Mouse (Mus musculus): ENCODE results near the gene Zfp961.
"Not testable (repeated sequence)": the region's sequence is repeated elsewhere in the genome, so short reads cannot be mapped to it uniquely, and the experiment has no call there.

The Zfp961 gene

GRCm38 (mm10) chr8:71950482-71951221, at the start of gene Zfp961:
Gene Zfp961, plus strand, starts transcription at chr8:71951038.
- DNase-seq (ENCODE audit: low read depth), result peak; percentile 100

GRCm38 (mm10) chr8:71903084-71903483, 47.8 kb upstream of the Zfp961 start:
- DNase-seq (ENCODE audit: low read depth), result not testable (repeated sequence)

- DNase-seq (ENCODE audit: low read depth), result no peak
Observed at GRCm38 (mm10) chr8:71906809-71907208, 44.0 kb upstream of the Zfp961 start.

DNA sequence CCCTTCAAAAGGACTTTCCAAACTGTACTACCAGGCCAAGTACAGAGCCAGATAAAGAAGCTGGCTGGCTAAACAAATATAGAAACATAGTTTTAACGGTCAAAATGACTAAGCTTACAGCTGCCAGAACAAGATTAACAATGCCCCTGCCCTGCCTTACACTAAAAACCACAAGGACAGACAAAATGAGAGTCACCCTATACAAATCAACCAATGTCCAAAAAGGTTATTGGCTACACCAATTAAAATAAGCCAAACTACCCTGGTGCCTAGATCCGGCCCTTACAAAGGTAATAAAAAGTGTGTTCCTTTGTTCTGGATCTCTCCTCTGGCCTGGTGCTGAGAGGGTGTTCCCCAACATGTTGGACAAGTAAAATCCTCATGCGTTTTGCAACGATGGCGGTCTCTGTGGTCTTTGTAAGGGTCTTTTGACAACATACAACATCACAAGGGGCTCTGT, 43.0 kb upstream of the Zfp961 start:
- DNase-seq (ENCODE audit: low read depth), result no peak

DNA sequence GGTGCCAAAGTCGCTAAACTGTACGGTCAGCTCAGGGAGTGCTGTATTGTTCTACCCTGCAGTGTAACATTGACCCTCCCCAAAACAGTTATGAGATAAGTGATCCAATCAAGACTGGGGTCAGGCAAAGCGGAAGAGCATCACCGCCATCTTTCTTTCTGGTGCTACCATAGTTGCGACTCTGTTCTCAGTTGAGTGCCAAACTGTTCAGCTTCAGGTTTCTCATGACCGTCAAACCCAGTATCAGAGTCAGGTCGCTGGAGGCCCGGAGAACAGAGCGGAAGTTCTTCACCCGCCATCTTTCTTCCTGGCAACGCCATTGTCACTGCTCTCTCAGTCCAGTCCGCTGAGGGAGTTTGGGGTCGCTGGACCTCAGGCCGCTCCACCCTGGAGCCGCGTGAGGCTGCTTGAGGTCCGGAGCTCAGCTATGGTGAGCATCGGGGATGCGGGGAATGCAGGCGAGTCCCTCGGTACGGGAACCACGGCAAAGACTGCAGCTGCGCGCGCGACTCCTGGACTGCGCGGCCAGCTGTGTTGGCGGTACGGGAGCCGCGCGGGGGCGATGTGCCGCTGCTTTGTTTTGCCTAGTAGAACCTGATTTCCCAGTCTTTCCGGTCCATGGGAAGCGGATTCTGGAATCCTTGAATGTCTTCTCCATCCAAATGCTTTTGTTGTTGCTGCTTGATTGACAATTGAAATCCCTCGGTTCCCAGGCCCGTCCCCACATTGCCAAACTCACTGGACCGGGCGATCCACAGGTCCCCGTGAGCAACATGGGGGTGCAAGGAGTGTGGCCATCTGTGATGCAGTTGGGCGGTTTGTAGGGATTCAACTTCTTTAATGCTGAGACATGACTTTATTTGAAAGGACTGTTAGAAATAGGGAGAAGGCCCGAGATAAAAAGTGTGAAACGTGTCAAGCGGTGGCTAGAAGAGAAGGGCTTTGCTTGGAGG, 42.3 kb upstream of the Zfp961 start, which contains the start of the genes Zfp882 and Zfp617:
TSS of gene Zfp882 (plus strand) at position 300 of the 953 bp plus-strand sequence.
TSS of gene Zfp617 (plus strand) at position 327 of the 953 bp plus-strand sequence.
- DNase-seq (ENCODE audit: low read depth), result peak; percentile 90

- no peak for DNase-seq (ENCODE audit: low read depth)
Observed at GRCm38 (mm10) chr8:71912286-71912685, 38.6 kb upstream of the Zfp961 start.

DNA sequence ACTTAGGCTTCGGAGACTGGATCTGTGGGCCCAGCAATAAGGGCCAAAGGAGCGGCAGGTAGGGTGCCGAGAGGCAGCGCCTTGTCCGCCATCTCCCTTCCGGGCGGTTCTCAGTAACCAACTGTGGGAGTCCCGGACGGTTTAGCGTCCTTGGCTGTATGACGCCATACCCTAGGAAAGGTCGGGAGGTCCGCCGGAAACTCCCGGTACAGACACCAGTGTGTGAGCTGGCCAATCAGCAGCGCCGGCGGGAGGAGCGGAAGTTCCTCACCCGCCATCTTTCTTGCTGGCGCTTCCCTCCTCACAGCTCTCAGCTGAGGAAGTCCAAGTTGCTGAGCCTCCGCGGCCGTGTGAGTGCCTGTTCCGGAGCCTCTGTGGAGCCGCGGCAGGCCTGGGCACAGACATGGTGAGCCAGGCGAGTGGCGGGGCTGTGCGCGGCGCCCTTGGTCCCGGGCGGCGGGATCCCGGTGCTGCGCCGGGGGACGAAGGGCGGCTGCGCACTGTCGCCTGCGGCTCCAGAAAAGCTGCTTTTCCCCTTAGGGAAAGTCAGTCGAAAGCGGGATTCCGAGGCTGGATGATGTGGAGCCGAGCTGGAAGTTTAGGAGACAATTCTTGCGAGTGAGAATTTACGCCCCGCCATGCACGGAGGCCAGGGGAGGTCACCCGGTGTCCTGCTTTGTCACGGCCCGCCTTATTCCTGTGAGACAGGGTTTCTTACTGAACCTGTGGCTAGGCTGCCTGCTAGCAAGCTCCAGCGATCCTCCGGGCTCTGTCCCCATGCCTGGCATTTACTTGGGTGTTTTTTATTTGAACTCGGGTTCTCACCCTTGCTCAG, 28.1 kb upstream of the Zfp961 start:
- DNase-seq (ENCODE audit: low read depth), result peak; percentile 92

- no peak for DNase-seq (ENCODE audit: low read depth)
Observed at GRCm38 (mm10) chr8:71925791-71926190, 25.0 kb upstream of the Zfp961 start.

- DNase-seq (ENCODE audit: low read depth), result no peak
Observed at GRCm38 (mm10) chr8:71926551-71926950, 24.3 kb upstream of the Zfp961 start.

GRCm38 (mm10) chr8:71927779-71928178, 23.1 kb upstream of the Zfp961 start:
- DNase-seq (ENCODE audit: low read depth), result no peak

DNA sequence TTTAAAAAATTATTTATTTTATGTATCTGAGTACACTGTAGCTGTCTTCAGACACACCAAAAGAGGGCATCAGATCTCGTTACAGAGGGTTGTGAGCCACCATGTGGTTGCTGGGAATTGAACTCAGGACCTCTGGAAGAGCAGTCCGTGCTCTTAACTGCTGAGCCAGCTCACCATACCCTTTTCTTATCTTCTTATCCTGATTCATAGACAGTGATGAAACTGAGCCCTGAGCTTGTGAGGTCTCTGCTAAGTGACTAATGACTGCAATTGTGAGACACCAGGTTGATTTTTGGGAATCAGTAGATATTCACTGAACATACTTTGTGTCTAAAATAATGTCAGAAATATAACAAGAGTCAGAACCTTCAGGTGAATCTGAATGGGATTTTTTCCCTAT, 12.8 kb upstream of the Zfp961 start:
- DNase-seq (ENCODE audit: low read depth), result not testable (repeated sequence)

- DNase-seq (ENCODE audit: low read depth), result no peak
Observed at GRCm38 (mm10) chr8:71940293-71941208, 10.3 kb upstream of the Zfp961 start.

- DNase-seq (ENCODE audit: low read depth), result no peak
Observed at GRCm38 (mm10) chr8:71941776-71942175, 9.1 kb upstream of the Zfp961 start.

GRCm38 (mm10) chr8:71948624-71949023, 2.2 kb upstream of the Zfp961 start:
- DNase-seq (ENCODE audit: low read depth), result peak; percentile 16

DNA sequence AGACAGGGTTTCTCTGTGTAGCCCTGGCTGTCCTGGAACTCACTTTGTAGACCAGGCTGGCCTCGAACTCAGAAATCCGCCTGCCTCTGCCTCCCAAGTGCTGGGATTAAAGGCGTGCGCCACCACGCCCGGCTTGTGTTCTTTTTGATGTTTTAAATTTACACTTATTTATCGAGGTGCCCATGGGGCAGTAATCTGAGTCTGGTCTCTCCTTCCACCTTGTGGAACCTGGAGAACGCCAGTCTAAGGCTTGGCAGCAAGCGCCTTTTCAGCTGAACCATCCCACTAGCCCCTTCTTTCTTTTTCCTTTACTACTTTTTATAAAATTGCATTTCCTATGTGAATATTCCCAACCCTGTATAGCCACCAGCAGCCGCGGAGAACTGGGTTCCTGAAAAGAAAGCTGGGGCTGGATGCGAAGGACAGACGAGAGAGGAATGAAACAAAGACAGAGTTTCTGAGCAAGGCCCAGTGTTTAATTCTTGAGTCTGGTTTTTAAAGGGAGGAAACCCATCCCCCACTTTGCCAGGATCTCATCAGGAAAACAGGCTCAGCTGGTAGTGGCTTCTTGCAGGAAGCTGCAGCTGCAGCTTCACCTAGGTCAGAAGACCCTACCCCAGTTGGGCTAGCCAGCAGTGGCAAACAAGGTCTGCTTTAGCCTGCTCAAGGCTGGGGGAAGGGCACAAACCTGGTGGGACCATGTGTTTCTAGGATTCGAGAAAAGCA, 761 bp downstream of the Zfp961 start:
- peak; percentile 47 for DNase-seq (ENCODE audit: low read depth)

- DNase-seq (ENCODE audit: low read depth), result no peak
Observed at GRCm38 (mm10) chr8:71952489-71952888, 1.7 kb downstream of the Zfp961 start.

- not testable (repeated sequence) for DNase-seq (ENCODE audit: low read depth)
Observed at GRCm38 (mm10) chr8:71952961-71953700, 2.3 kb downstream of the Zfp961 start.

- DNase-seq (ENCODE audit: low read depth), result no peak
Observed at GRCm38 (mm10) chr8:71954666-71955065, 3.8 kb downstream of the Zfp961 start.

DNA sequence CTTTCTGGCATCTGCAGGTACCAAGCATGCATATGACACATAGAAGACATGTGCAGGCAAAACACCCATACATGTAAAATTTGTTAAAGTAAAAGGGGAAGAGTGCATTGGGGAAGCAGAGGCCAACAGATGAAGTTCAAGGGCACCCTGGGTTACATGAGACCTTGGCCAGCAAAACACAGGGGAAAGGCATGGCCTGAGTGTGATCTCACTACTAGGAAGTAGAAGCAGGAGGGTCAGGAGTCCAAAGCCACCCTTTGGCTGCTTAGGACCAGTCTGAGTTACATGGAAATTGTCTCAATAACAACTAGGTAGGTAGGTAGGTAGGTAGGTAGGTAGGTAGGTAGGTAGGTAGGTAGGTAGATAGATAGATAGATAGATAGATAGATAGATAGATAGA, 9.6 kb downstream of the Zfp961 start:
- no peak for DNase-seq (ENCODE audit: low read depth)
